Mouse (Mus musculus): ENCODE results near the gene Dpp7. TPM values are rescaled to one million over a fixed set of nuclear protein-coding genes. Genes with fewer than 3 reads are reported as not detected.

The Dpp7 gene
- polyA plus RNA-seq, 1 experiment = 99.0 TPM

DNA sequence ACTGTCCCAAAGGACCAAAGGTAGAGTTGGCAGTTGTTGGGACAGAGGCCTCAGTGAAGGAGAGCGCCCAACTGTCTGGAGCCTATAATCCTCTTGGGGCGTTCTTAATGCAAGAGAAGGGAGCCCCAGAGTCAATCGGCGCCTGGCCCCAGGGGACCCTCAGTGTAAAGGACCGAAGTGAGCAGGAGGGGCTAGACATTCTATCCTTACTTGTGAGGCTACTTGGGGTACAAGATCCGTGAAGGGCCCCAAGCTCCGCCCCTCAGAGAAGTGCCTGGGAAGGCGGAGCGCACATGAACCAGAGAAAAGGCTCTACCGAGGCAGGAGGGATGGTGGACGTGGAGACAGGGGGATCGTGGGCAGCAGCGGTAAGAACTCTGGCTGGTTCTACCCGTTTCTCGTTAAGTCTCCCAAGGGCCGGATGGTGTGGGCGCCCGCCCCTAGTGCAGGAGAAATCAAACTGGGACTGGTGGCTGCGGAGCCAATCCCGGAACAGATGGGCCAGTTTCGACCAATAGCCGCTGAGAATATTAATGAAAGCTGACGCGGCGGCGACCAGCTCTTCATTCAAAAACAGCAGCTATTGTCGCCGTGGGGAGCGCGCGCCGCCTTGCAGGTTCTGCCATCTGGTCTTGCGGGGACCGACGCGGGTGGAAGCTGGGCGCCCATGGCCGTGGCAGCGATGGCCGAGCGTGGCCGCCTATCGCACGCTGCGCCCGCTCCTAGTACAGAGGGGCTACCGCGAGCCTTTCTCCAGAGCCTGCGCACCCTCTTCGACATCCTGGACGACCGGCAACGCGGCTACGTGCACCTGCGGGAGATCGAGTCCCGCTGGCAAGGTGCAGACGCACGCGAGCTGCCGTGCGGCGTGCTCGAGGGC is 15.8 kb upstream of the Dpp7 start, which contains the start of gene Sapcd2:
Gene Sapcd2 (plus strand): TSS at position 558 of the 880 bp plus-strand sequence.
- TF ChIP-seq CTCF (IDR thresholded peaks at IDR 0.05; ENCODE audit: low read depth, low read length) = no peak
- H3K4me3 ChIP-seq (ENCODE audit: insufficient read depth, low read length) = peak within 1 kb of the TSS; percentile 77
- peaks cover 3% of the 10 kb centered on the region for H3K4me1 ChIP-seq (ENCODE audit: control insufficient read depth, insufficient read depth, low read length)
- peak within 1 kb of the TSS; percentile 47 for H3K27ac ChIP-seq (ENCODE audit: insufficient read depth, low read depth, low read length)

- no peak overlapping the region for H3K27ac ChIP-seq (ENCODE audit: insufficient read depth, low read depth, low read length)
- no peak overlapping the region for H3K4me3 ChIP-seq (ENCODE audit: insufficient read depth, low read length)
- H3K4me1 ChIP-seq (ENCODE audit: control insufficient read depth, insufficient read depth, low read length) = peaks cover 12% of the 10 kb centered on the region
- TF ChIP-seq POLR2A (IDR thresholded peaks at IDR 0.05; ENCODE audit: borderline replicate concordance, low read depth, low read length) (no peak), CTCF (IDR thresholded peaks at IDR 0.05; ENCODE audit: low read depth, low read length) (no peak)
Observed at GRCm38 (mm10) chr2:25369996-25370395, 13.8 kb upstream of the Dpp7 start.

DNA sequence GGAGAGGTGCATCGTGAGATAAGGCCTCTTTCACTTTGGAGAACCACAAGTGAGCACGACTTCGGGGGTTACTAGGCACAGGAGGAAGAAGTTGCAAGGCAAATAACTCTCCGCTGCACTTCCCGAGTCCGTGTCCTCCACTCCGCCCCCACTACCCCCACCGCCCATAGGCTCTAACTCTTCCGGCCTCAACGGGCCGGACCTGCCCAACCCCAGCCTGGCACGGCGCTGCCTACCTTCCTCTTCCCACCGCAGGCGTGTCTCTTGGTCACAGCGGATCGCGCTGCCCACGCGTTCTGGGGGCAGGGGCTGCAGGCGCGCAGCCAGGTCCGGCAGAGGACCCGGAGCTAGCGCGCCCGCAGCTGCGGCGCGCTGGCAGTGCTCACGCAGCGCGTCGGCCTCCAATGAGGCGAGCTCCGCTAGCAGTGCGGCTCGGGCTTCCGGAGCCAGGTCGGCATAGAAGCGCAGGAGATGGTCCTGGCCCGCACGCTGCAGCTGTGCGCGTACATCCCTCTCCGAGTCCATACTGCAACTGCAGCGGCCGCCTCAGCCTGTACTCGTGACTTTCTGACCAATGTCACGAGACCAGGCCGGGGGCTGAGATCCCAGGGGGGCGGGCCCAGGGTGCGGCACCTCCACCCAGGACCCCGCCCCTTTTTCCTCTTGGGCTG is 9.1 kb upstream of the Dpp7 start, which contains the start of gene Uap1l1:
Gene Uap1l1 (minus strand): TSS at position 592 of the 671 bp plus-strand sequence.
- Histone ChIP-seq H3K27ac (ENCODE audit: insufficient read depth, low read depth, low read length) (peak within 1 kb of the TSS; percentile 100), H3K4me1 (ENCODE audit: control insufficient read depth, insufficient read depth, low read length) (peaks cover 26% of the 10 kb centered on the region), H3K4me3 (ENCODE audit: insufficient read depth, low read length) (peak within 1 kb of the TSS; percentile 96)
- no peak for TF ChIP-seq CTCF (IDR thresholded peaks at IDR 0.05; ENCODE audit: low read depth, low read length)
- TF ChIP-seq POLR2A (IDR thresholded peaks at IDR 0.05; ENCODE audit: borderline replicate concordance, low read depth, low read length) = peak; percentile 86; the same call in 1 of the 2 replicates

- TF ChIP-seq CTCF (IDR thresholded peaks at IDR 0.05; ENCODE audit: low read depth, low read length) (no peak), POLR2A (IDR thresholded peaks at IDR 0.05; ENCODE audit: borderline replicate concordance, low read depth, low read length) (no peak)
- Histone ChIP-seq H3K27ac (ENCODE audit: insufficient read depth, low read depth, low read length) (peak overlapping the region; percentile 100), H3K4me3 (ENCODE audit: insufficient read depth, low read length) (peak overlapping the region; percentile 96), H3K4me1 (ENCODE audit: control insufficient read depth, insufficient read depth, low read length) (peaks cover 26% of the 10 kb centered on the region)
Observed at GRCm38 (mm10) chr2:25364761-25365090, 8.6 kb upstream of the Dpp7 start.

DNA sequence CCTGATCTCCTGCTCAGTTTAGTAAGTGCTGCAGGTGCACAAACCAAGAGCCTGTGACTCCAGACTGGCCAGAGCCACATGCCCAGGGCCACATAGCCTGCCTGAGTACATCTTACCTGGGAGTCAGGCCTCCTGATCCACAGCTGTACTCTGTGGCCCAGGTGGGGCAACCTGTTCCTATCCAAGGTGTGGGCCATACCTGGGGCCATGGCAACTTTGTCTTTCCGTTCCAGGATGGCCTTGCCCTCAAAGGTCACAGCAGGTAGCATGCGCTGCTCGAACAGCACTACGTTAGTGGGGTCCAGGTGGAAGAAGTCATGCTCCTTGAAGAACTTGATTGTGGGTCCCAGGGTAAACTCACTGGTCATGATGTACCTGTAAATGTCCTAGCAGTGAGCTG is 8.2 kb upstream of the Dpp7 start:
- Histone ChIP-seq H3K4me3 (ENCODE audit: insufficient read depth, low read length) (peak overlapping the region; percentile 96), H3K4me1 (ENCODE audit: control insufficient read depth, insufficient read depth, low read length) (peaks cover 26% of the 10 kb centered on the region), H3K27ac (ENCODE audit: insufficient read depth, low read depth, low read length) (peak overlapping the region; percentile 100)
- TF ChIP-seq POLR2A (IDR thresholded peaks at IDR 0.05; ENCODE audit: borderline replicate concordance, low read depth, low read length) = no peak
- TF ChIP-seq CTCF (IDR thresholded peaks at IDR 0.05; ENCODE audit: low read depth, low read length) = no peak

DNA sequence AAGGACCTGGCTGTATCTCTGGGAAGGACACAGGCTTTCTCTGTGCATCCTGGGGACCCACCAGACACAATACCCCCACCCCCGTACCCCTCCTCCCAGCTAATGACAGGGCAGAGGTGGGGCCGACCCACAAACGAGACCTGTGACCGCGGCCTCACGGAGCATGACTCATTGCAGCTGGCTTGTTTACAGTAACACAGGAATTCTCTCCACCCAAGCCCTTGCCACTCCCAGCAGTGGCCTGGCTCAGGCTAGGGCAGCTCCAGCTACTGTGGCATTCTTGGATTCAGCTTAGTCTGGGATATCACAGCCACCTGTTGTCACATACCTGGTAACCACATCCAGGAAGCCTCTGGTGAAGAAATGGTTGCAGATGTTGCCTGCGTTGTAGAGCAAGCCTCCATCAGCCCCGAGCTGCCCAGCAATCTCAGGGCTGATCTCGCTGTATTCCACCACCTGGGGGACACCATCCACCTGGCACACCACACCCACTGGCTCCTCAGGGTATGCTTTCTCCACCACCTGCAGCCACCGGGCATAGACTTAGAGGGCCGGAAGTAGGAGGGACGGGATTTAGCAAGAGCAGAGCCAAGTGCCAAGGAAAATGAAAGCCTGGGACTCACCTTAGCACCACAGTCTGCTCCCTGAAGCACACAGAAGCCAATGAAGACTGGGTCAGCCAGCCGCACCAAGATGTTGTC is 7.5 kb upstream of the Dpp7 start:
- Histone ChIP-seq H3K4me1 (ENCODE audit: control insufficient read depth, insufficient read depth, low read length) (peaks cover 26% of the 10 kb centered on the region), H3K27ac (ENCODE audit: insufficient read depth, low read depth, low read length) (no peak overlapping the region), H3K4me3 (ENCODE audit: insufficient read depth, low read length) (peak overlapping the region; percentile 96)
- TF ChIP-seq POLR2A (IDR thresholded peaks at IDR 0.05; ENCODE audit: borderline replicate concordance, low read depth, low read length) (no peak), CTCF (IDR thresholded peaks at IDR 0.05; ENCODE audit: low read depth, low read length) (no peak)

DNA sequence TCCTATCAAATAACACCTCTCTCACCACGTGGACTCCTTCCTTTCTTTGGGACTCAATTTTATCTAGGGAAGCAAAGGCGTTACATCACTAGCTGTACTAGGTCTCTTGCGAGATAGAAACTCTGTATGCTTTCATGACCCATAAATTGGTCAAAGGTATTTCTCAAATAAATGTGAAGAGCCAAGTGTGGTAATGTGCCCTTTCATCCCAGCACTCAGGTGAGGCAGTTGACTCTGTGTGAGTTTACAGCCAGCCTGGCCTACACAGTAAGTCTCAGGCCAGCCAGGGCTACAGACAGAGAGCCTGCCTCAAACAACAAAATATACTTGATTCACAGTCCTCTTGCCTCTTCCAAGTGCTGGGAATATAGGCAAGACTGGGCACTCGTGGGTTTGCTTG is 3.7 kb upstream of the Dpp7 start:
- Histone ChIP-seq H3K27ac (ENCODE audit: insufficient read depth, low read depth, low read length) (no peak overlapping the region), H3K4me1 (ENCODE audit: control insufficient read depth, insufficient read depth, low read length) (peaks cover 26% of the 10 kb centered on the region), H3K4me3 (ENCODE audit: insufficient read depth, low read length) (no peak overlapping the region)
- TF ChIP-seq CTCF (IDR thresholded peaks at IDR 0.05; ENCODE audit: low read depth, low read length) = no peak
- no peak for TF ChIP-seq POLR2A (IDR thresholded peaks at IDR 0.05; ENCODE audit: borderline replicate concordance, low read depth, low read length)

GRCm38 (mm10) chr2:25355419-25356066 is 616 bp downstream of the Dpp7 start:
- H3K27ac ChIP-seq (ENCODE audit: insufficient read depth, low read depth, low read length) = peak overlapping the region; percentile 64
- H3K4me1 ChIP-seq (ENCODE audit: control insufficient read depth, insufficient read depth, low read length) = peaks cover 20% of the 10 kb centered on the region
- H3K4me3 ChIP-seq (ENCODE audit: insufficient read depth, low read length) = peak overlapping the region; percentile 78
- TF ChIP-seq POLR2A (IDR thresholded peaks at IDR 0.05; ENCODE audit: borderline replicate concordance, low read depth, low read length) (no peak), CTCF (IDR thresholded peaks at IDR 0.05; ENCODE audit: low read depth, low read length) (no peak)

- peak overlapping the region; percentile 78; the same call in 1 of the 2 replicates for H3K4me3 ChIP-seq (ENCODE audit: insufficient read depth, low read length)
- H3K27ac ChIP-seq (ENCODE audit: insufficient read depth, low read depth, low read length) = no peak overlapping the region
- no peak for TF ChIP-seq POLR2A (IDR thresholded peaks at IDR 0.05; ENCODE audit: borderline replicate concordance, low read depth, low read length)
- TF ChIP-seq CTCF (IDR thresholded peaks at IDR 0.05; ENCODE audit: low read depth, low read length) = no peak
- peaks cover 20% of the 10 kb centered on the region for H3K4me1 ChIP-seq (ENCODE audit: control insufficient read depth, insufficient read depth, low read length)
Observed at GRCm38 (mm10) chr2:25354211-25354610, 1.9 kb downstream of the Dpp7 start.
